Mouse (Mus musculus): ENCODE measurements at regions not wholly inside any gene's neighbourhood (a gene's known extent, or its start where the extent isn't known, plus 50 kb on each side); places are given as distances from the start of the nearest gene placed in this dataset.

DNA sequence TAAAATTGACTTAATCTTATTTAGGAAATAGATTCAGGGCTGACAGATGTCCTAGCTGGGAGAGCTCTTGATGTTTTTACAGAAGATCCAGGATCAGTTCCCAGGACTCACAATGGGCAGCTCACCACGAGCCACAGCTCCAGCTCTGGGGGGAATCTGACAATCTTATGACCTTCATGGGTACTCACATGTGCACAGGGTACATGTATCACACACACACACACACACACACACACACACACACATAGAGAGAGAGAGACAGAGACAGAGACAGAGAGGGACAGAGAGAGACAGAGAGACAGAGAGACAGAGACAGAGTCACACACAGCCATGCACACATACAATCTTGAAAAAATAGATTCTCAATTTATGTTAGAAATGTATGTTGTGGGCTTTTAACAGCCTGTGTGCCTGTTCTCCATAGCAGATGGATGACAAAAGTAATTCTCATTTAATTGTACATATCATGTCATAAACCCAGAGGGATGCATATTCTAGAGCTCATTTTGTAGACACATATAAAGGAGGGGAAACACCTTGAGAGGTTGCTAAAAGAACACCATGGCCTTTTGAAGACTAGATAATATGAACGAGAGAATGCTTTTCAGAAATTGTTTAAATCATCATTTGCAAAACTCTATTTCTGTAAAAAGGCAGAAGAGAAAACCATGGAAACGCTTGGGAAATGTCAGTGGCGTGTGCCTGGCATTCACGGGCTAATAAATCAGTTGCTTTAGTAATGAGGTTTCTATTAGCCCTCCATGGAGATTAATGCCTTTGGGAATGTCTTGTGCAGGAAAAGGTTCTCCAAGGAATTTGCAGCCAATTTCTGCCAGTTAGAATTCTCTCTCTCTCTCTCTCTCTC, 538.3 kb downstream of the Fat4 start:
- 81% methylated on average over 5 of the region's 5 CpGs for WGBS
- DNase-seq (ENCODE audit: low spot score) = no peak
- Histone ChIP-seq H3K9me3 (no peaks in the 10 kb centered on the region), H3K27me3 (ENCODE audit: insufficient read depth, poor library complexity, severe bottlenecking) (no peaks in the 10 kb centered on the region), H3K4me3 (no peak overlapping the region), H3K27ac (no peak overlapping the region), H3K36me3 (no peaks in the 10 kb centered on the region), H3K4me1 (no peaks in the 10 kb centered on the region)

DNA sequence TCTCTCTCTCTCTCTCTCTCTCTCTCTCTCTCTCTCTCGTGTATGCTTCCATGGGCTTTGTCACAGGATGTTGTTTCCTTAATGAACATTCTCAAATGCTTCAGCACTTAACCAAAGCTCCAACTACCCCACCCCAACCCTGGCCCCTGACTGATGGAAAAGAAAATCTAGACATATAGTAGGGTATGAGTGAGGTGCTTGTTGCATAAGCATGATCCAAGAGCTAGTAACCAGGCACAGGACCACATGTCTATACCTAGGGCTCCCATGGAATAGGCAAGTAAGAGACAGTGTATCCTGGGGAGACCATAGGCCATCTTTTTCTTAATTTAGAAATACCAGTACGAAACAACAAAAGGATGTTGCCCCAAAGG, 538.9 kb downstream of the Fat4 start:
- Histone ChIP-seq H3K27me3 (ENCODE audit: insufficient read depth, poor library complexity, severe bottlenecking) (no peaks in the 10 kb centered on the region), H3K4me1 (no peaks in the 10 kb centered on the region), H3K27ac (no peak overlapping the region), H3K9me3 (no peaks in the 10 kb centered on the region), H3K36me3 (no peaks in the 10 kb centered on the region), H3K4me3 (no peak overlapping the region)
- no peak for DNase-seq (ENCODE audit: low spot score)
- 70% methylated on average over 2 of the region's 2 CpGs for WGBS

DNA sequence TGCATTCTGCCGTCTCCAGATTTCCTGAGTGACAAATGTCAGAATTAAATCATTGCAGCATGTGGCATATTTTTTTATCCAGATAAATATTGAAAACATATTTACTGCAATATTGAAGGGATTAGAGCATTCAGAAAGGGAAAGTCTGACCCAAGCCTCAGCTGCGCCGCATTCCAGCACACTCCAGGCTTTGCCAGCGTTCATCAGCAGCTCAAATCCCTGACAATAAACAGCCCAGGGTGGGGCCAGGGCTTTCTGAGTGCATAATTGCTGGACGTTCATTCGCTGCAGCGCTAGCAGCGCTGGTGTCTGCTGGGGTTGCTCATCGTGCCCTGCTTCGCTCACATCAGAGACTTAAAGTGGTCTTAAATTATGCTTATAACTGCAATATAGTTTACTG, 556.6 kb downstream of the Fat4 start:
- no peaks in the 10 kb centered on the region for H3K27me3 ChIP-seq (ENCODE audit: insufficient read depth, poor library complexity, severe bottlenecking)
- no peak overlapping the region for H3K4me3 ChIP-seq
- no peak for DNase-seq (ENCODE audit: low spot score)
- H3K36me3 ChIP-seq = no peaks in the 10 kb centered on the region
- no peak overlapping the region for H3K27ac ChIP-seq
- no peaks in the 10 kb centered on the region for H3K4me1 ChIP-seq
- no peaks in the 10 kb centered on the region for H3K9me3 ChIP-seq
- 75% methylated on average over 10 of the region's 10 CpGs for WGBS

DNA sequence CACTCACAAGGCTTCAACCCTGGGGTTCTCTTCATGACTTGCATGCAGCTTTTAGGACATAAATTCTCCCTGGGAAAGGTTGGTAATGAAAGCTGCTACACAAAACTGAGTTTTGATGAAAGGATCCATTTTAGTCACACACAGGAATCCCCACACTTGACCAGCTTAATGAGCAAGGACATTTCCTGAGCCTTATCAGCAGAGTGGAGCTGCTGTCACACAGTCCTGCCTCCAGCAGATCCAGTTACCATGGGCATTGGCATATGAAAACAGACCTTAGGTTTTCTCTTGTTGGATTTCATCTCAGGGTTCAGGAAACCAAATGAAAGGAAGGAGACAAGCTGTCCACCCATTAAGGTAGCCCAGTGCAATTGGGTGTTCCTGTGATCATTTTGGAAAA, 568.9 kb downstream of the Fat4 start:
- no peak for DNase-seq (ENCODE audit: low spot score)
- Histone ChIP-seq H3K9me3 (no peaks in the 10 kb centered on the region), H3K4me3 (no peak overlapping the region), H3K36me3 (no peaks in the 10 kb centered on the region), H3K27ac (no peak overlapping the region), H3K4me1 (peaks cover 6% of the 10 kb centered on the region; the same call in 1 of the 2 replicates), H3K27me3 (ENCODE audit: insufficient read depth, poor library complexity, severe bottlenecking) (no peaks in the 10 kb centered on the region)

DNA sequence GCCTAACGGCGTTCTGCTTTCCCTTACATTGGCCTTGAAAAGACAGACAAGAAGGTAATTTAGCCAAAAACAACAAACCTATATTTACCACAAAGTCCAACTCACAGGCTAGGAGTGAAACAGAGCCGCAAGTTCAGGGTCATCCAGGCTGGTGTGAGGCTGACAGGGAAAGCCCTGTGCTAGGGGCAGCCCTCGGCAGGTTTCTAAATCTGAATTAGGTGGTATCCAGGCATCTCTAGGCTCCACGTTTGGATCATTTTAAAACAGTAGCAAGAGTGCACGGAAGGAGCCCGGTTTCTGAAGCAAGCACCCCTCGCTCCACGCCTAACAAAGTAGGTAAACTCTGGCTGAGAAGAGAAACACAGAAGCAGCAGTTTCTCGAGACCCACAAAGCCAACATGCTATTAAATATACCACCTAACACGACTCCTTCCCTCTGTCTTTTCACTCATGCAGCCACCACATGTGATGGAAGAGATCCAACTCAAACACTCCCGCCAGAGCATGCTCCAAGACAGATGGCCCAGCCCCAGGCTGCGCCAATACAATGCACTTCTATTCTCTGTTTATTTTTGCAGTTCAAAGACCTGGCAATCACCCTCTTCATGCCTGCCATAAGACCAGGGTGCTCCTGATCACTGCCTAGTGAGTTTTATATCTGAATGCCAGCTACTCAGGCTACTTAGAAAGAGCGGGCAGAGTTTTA, 573.6 kb downstream of the Fat4 start:
- Histone ChIP-seq H3K4me1 (peaks cover 5% of the 10 kb centered on the region; the same call in 1 of the 2 replicates), H3K27ac (no peak overlapping the region), H3K4me3 (no peak overlapping the region), H3K9me3 (no peaks in the 10 kb centered on the region), H3K36me3 (no peaks in the 10 kb centered on the region), H3K27me3 (ENCODE audit: insufficient read depth, poor library complexity, severe bottlenecking) (no peaks in the 10 kb centered on the region)
- WGBS = 70% methylated on average over 14 of the region's 14 CpGs
- no peak for DNase-seq (ENCODE audit: low spot score)

DNA sequence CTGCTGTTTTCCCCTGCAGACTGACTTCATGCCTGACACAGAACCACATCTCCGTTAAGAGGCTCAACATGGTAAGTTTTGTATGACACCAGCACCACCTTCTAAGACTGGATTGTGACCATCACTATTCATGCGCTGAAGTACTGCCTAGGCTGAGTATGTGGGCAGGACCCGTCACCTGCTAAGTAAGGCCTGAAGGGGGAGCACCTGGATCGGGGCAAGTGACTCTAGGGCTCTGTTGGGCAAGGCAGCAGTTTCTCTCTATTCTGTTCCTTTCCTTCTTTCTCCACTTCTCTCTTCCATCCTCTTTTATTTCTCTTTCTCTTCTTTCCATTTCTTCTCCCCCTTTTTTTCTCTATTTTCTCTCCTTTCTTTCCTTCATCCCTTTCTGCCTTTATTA, 574.8 kb downstream of the Fat4 start:
- WGBS = 84% methylated on average over 4 of the region's 4 CpGs
- no peaks in the 10 kb centered on the region for H3K9me3 ChIP-seq
- DNase-seq (ENCODE audit: low spot score) = no peak
- no peaks in the 10 kb centered on the region for H3K4me1 ChIP-seq
- no peaks in the 10 kb centered on the region for H3K27me3 ChIP-seq (ENCODE audit: insufficient read depth, poor library complexity, severe bottlenecking)
- no peak overlapping the region for H3K27ac ChIP-seq
- no peak overlapping the region for H3K4me3 ChIP-seq
- no peaks in the 10 kb centered on the region for H3K36me3 ChIP-seq

DNA sequence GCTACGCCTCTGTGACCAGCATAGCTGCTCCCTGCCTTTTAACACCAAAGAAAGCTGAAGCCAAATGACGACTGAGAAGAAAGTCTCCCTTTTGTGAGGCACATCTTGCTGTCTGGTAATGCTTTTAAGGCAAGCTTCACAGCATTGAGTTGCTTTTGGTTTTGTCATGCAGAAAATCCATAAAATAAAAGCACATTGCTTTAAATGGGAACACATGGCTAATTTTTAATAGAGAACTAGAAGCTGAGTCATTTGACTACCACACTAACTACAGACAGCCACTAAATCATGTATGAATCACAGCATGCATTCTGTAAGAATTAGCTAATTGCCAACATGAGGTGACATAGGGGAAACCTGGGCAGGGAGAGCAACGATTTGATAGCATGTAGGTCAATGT, 579.1 kb downstream of the Fat4 start:
- DNase-seq (ENCODE audit: low spot score) = no peak
- H3K4me1 ChIP-seq = no peaks in the 10 kb centered on the region
- no peak overlapping the region for H3K4me3 ChIP-seq
- 80% methylated on average over 3 of the region's 3 CpGs for WGBS
- no peak overlapping the region for H3K27ac ChIP-seq
- no peaks in the 10 kb centered on the region for H3K9me3 ChIP-seq
- no peaks in the 10 kb centered on the region for H3K27me3 ChIP-seq (ENCODE audit: insufficient read depth, poor library complexity, severe bottlenecking)
- no peaks in the 10 kb centered on the region for H3K36me3 ChIP-seq

DNA sequence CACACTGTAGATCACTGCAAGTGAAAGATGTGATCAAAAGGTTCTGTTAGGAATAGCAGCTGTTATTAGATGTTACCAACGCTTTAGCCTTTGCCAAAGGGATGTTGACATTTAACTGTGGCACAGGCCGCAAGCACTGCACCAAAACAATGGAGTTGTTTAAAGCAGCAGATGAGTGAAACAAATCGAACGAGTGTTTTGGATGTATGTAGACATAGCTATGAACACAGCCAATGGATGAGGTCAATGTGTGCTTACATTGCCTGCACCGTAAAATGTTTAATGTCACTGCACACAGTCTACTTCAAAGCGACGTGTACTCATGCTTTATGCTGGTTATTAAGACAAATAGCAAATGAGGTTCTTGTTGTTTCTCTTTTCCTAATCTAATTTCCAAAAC, 602.7 kb downstream of the Fat4 start:
- no peak for DNase-seq (ENCODE audit: low spot score)
- no peak overlapping the region for H3K27ac ChIP-seq
- H3K9me3 ChIP-seq = no peaks in the 10 kb centered on the region
- H3K4me1 ChIP-seq = no peaks in the 10 kb centered on the region
- H3K36me3 ChIP-seq = no peaks in the 10 kb centered on the region
- H3K27me3 ChIP-seq (ENCODE audit: insufficient read depth, poor library complexity, severe bottlenecking) = no peaks in the 10 kb centered on the region
- H3K4me3 ChIP-seq = no peak overlapping the region
- 86% methylated on average over 7 of the region's 7 CpGs for WGBS

DNA sequence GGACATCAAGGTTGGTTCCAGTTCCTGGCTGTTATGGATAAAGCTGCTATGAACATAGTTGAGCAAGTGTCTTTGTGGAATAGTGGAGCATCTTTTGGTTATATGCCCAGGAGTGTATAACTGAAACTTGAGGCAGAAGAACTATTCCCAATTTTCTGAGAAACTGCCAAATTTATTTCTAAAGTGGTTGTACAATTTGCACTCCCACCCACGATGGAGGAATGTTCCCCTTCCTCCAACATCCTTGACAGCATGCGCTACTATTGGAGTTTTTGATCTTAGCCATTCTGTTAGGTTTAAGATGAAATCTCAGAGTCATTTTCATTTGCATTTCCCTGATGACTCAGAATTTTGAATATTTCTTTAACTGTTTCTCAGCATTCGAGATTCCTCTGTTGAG, 607.6 kb downstream of the Fat4 start:
- Histone ChIP-seq H3K4me1 (no peaks in the 10 kb centered on the region), H3K36me3 (no peaks in the 10 kb centered on the region), H3K27me3 (ENCODE audit: insufficient read depth, poor library complexity, severe bottlenecking) (no peaks in the 10 kb centered on the region), H3K4me3 (no peak overlapping the region), H3K27ac (no peak overlapping the region), H3K9me3 (no peaks in the 10 kb centered on the region)
- 78% methylated on average over 3 of the region's 3 CpGs for WGBS
- DNase-seq (ENCODE audit: low spot score) = no peak

DNA sequence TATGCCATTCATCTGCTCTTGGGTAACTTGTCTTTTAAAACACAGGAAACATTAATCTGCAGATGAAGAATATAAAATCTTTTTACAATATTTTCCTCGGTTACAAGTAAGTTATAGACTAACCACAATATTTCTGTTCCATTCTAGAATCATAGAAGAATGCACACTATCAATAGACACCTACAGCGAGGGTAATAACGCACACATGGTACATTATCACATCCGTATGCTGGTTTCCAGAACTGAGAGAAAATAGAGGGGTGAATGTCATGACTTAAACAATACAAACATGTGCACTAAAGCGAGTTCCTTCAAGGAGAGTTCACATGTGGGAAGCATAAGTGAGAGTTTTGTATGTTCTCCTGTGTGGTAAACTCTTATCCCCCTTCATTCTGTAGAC, 641.3 kb downstream of the Fat4 start:
- no peak overlapping the region for H3K27ac ChIP-seq
- H3K9me3 ChIP-seq = no peaks in the 10 kb centered on the region
- H3K27me3 ChIP-seq (ENCODE audit: insufficient read depth, poor library complexity, severe bottlenecking) = no peaks in the 10 kb centered on the region
- 0 out of 2 replicates have a peak, but pooled peaks cover 3% of the 10 kb centered on the region for H3K4me1 ChIP-seq
- no peak for DNase-seq (ENCODE audit: low spot score)
- H3K4me3 ChIP-seq = no peak overlapping the region
- 88% methylated on average over 5 of the region's 5 CpGs for WGBS
- no peaks in the 10 kb centered on the region for H3K36me3 ChIP-seq

DNA sequence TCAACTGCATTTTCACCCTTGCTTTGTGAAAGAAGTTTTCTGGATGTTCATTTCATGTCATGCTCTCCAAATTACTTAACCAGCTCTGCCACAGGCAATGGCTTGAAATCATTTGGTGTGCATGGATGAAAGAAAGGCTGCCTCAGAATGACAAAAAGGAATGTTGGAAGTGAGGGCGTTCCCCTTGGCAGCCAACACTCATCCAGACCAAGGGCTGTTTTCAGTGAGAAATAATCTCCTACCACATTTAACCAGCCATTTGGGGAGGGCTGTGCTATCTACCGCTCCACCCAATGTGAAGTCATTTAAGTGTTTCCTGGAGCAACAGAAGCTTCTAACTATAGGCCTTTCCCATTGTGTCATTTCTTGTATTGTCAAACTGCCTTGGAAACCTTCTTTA, 650.8 kb downstream of the Fat4 start:
- Histone ChIP-seq H3K4me1 (no peaks in the 10 kb centered on the region), H3K36me3 (no peaks in the 10 kb centered on the region), H3K9me3 (no peaks in the 10 kb centered on the region), H3K4me3 (no peak overlapping the region), H3K27ac (no peak overlapping the region), H3K27me3 (ENCODE audit: insufficient read depth, poor library complexity, severe bottlenecking) (no peaks in the 10 kb centered on the region)
- 75% methylated on average over 2 of the region's 2 CpGs for WGBS
- DNase-seq (ENCODE audit: low spot score) = no peak

DNA sequence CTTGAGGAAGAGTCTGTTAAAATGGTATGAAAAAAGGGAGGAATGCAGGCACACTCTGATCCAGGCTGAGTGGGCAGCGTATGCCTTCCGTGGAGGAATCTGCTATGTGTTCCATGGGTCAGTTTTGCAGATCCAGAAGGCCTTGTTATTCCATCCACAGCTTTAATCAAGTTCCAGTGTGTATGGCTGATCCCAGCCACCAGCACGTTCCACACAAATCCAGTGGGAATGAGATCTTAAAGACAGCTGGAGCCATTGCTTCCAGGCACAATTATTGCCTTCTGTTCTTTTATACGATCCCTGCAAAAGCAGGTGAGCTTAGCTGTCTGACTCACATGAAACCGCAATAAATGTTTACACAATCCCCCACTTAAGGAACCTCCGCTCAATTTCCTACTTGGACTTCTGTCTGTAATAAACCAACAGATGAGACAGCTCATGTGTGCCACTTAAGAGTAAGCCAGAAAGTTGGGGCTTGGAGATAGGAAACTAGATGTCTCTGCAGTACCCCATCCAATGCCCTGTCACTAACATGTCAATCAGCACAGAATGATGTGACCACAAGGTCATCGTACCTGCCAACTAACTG, 653.9 kb downstream of the Fat4 start:
- Histone ChIP-seq H3K9me3 (no peaks in the 10 kb centered on the region), H3K27ac (peak overlapping the region; percentile 56; the same call in 1 of the 2 replicates), H3K27me3 (ENCODE audit: insufficient read depth, poor library complexity, severe bottlenecking) (no peaks in the 10 kb centered on the region), H3K4me3 (no peak overlapping the region), H3K4me1 (no peaks in the 10 kb centered on the region), H3K36me3 (no peaks in the 10 kb centered on the region)
- peak; percentile 76 for DNase-seq (ENCODE audit: low spot score)
- WGBS = 76% methylated on average over 7 of the region's 7 CpGs

DNA sequence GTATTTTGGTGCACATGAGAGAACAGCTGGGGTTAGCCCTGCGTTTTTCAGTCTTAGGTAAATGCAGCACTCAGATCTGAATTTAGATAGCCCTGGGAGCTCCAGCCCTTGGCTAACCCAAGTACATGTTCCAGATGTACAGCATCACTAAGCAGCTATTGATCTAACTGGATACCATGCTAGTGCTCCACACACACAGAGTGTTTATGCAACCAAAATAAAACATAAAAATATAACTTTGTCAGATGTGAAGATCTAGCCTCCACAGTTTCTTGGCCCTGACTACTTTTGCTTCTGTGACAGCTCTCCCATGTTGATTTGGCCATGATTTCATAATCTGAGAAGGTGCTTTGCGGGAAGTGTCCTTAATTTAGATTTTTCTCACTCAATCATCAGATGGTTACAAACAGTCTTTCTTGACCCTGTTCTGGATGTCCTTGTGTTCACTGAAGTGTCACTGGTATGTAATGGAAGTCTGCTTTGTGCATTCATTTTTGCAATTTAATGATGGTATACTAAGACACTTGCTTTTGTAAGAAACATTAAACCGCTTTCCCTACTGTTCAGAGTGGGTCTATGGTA, 672.8 kb downstream of the Fat4 start:
- 78% methylated on average over 3 of the region's 3 CpGs for WGBS

More for the DNA sequence above, 672.8 kb downstream of the Fat4 start:
- Histone ChIP-seq H3K36me3 (no peaks in the 10 kb centered on the region), H3K4me3 (no peak overlapping the region), H3K27me3 (ENCODE audit: insufficient read depth, poor library complexity, severe bottlenecking) (no peaks in the 10 kb centered on the region), H3K27ac (no peak overlapping the region), H3K4me1 (no peaks in the 10 kb centered on the region; the same call in 1 of the 2 replicates), H3K9me3 (no peaks in the 10 kb centered on the region)
- no peak for DNase-seq (ENCODE audit: low spot score)

Measured in heart, embryonic 10.5 days (tissue).